Mouse (Mus musculus) fat pad, adult 2 months (tissue): ENCODE measurements around the gene Lamb2.
A peak's percentile ranks its signal among the peaks of the same experiment; 100 is the strongest.

Experiments used
- DNase-seq: peaks from one replicate; pipeline ENCODE4 v3.0.0-alpha.2; 2011; ENCODE audit warnings: low read depth, low spot score; ENCODE audit errors: extremely low read depth

Lamb2 gene

GRCm38 (mm10) chr9:108479721-108480351 is at the start of gene Lamb2:
Gene Lamb2, plus strand, starts transcription at chr9:108479736.
- DNase-seq = no peak

- DNase-seq = no peak
These were observed 48.0 kb upstream of the Lamb2 start for GRCm38 (mm10) chr9:108431431-108432067.

GRCm38 (mm10) chr9:108436182-108436581 is 43.4 kb upstream of the Lamb2 start, which contains the start of gene BC048562:
Gene BC048562, plus strand, starts transcription at chr9:108436482.
- DNase-seq = no peak

GRCm38 (mm10) chr9:108439176-108439575 is 40.4 kb upstream of the Lamb2 start:
- DNase-seq = no peak

- DNase-seq = no peak
These were observed 39.1 kb upstream of the Lamb2 start for GRCm38 (mm10) chr9:108440485-108440884.

GRCm38 (mm10) chr9:108441236-108441919 is 38.2 kb upstream of the Lamb2 start:
- DNase-seq = no peak

- DNase-seq = no peak
These were observed 34.4 kb upstream of the Lamb2 start for GRCm38 (mm10) chr9:108445125-108445524.

- no peak for DNase-seq
These were observed 29.7 kb upstream of the Lamb2 start for GRCm38 (mm10) chr9:108449860-108450259.

- no peak for DNase-seq
These were observed 29.0 kb upstream of the Lamb2 start for GRCm38 (mm10) chr9:108450292-108451169.

- no peak for DNase-seq
These were observed 28.4 kb upstream of the Lamb2 start for GRCm38 (mm10) chr9:108451170-108451493.

GRCm38 (mm10) chr9:108451519-108452160 is 27.9 kb upstream of the Lamb2 start:
- no peak for DNase-seq

GRCm38 (mm10) chr9:108452291-108452906 is 27.1 kb upstream of the Lamb2 start:
- no peak for DNase-seq

GRCm38 (mm10) chr9:108452911-108453310 is 26.6 kb upstream of the Lamb2 start:
- no peak for DNase-seq

GRCm38 (mm10) chr9:108453458-108453857 is 26.1 kb upstream of the Lamb2 start:
- no peak for DNase-seq

- DNase-seq = no peak
These were observed 25.1 kb upstream of the Lamb2 start for GRCm38 (mm10) chr9:108454429-108454828.

GRCm38 (mm10) chr9:108455747-108456571 is 23.6 kb upstream of the Lamb2 start:
- no peak for DNase-seq

GRCm38 (mm10) chr9:108456953-108457352 is 22.6 kb upstream of the Lamb2 start:
- DNase-seq = no peak

- peak; percentile 99 for DNase-seq
These were observed 19.6 kb upstream of the Lamb2 start for GRCm38 (mm10) chr9:108459939-108460318.

GRCm38 (mm10) chr9:108460319-108461178 is 19.0 kb upstream of the Lamb2 start, which contains the start of gene Ccdc71:
Gene Ccdc71, plus strand, starts transcription at chr9:108460527.
- DNase-seq = no peak
